Comparison of ENCODE assay signal across 7 mouse cellular contexts in genomic region chr16:43504151-43504550, GRCm38 (mm10).
DNase-seq lines count a peak whose midpoint lies in the region; ATAC-seq and TF ChIP-seq lines count a peak whose summit lies in the region.

No protein-coding gene starts in this region.

- no peak for ATAC-seq in hindbrain, embryonic 14.5 days (ENCODE audit: low FRiP score)
- ATAC-seq in limb, embryonic 14.5 days (ENCODE audit: low FRiP score, low read depth) = no peak
- no peak for ATAC-seq in neural tube, embryonic 11.5 days (ENCODE audit: insufficient read depth, low FRiP score, low TSS enrichment)
- ATAC-seq in activated CD4-positive, CD25-positive, alpha-beta regulatory T cell, adult 4 months = no peak

- H3K27me3 ChIP-seq in cerebellum, adult 2 months (ENCODE audit: control insufficient read depth, insufficient read depth, low read length) = no peaks in the 10 kb centered on the region
- no peaks in the 10 kb centered on the region for H3K27me3 ChIP-seq in hindbrain, embryonic 14.5 days (ENCODE audit: control insufficient read depth, insufficient read depth, low read length)
- no peaks in the 10 kb centered on the region for H3K27me3 ChIP-seq in limb, embryonic 14.5 days (ENCODE audit: control insufficient read depth, insufficient read depth, low read length)
- H3K27me3 ChIP-seq in neural tube, embryonic 11.5 days (ENCODE audit: control insufficient read depth, insufficient read depth, low read length) = no peaks in the 10 kb centered on the region

- no peaks in the 10 kb centered on the region for H3K9me3 ChIP-seq in hindbrain, embryonic 14.5 days (ENCODE audit: control insufficient read depth, low read length)
- no peaks in the 10 kb centered on the region for H3K9me3 ChIP-seq in limb, embryonic 14.5 days (ENCODE audit: control insufficient read depth, low read length)
- H3K9me3 ChIP-seq in neural tube, embryonic 11.5 days (ENCODE audit: control insufficient read depth, low read length) = no peaks in the 10 kb centered on the region

- peaks cover 8% of the 10 kb centered on the region; the same call in 1 of the 2 replicates for H3K4me1 ChIP-seq in cerebellum, adult 2 months (ENCODE audit: control insufficient read depth, insufficient read depth, low read length)
- peaks cover 42% of the 10 kb centered on the region for H3K4me1 ChIP-seq in hindbrain, embryonic 14.5 days (replicated peaks; ENCODE audit: control insufficient read depth, insufficient read depth, low read length)
- peaks cover 15% of the 10 kb centered on the region for H3K4me1 ChIP-seq in limb, embryonic 14.5 days (ENCODE audit: control insufficient read depth, insufficient read depth, low read length)
- peaks cover 22% of the 10 kb centered on the region for H3K4me1 ChIP-seq in neural tube, embryonic 11.5 days (ENCODE audit: control insufficient read depth, insufficient read depth, low read length)

- peak overlapping the region; percentile 73 for H3K4me2 ChIP-seq in hindbrain, embryonic 14.5 days (replicated peaks)
- peak overlapping the region; percentile 50 for H3K4me2 ChIP-seq in limb, embryonic 14.5 days (replicated peaks; ENCODE audit: low read depth, low read length, severe bottlenecking)
- H3K4me2 ChIP-seq in neural tube, embryonic 11.5 days (ENCODE audit: low read depth) = peak overlapping the region; percentile 54

- peak; percentile 52 for DNase-seq in adipocyte (ENCODE audit: low spot score)
- DNase-seq in cerebellum, adult 2 months = peak; percentile 81 to 82
- peak; percentile 17 for DNase-seq in forelimb bud, embryonic 11.5 days (ENCODE audit: low read depth, low spot score)
- DNase-seq in hindbrain, embryonic 14.5 days (ENCODE audit: low spot score) = peak; percentile 81
- peak; percentile 76 for DNase-seq in limb, embryonic 14.5 days (ENCODE audit: low spot score)
- peak; percentile 82 for DNase-seq in neural tube, embryonic 11.5 days (ENCODE audit: low spot score)

- 5% methylated on average over 3 of the region's 3 CpGs for WGBS in cerebellum, adult 2 months
- whole genome bisulfite sequencing in hindbrain, embryonic 14.5 days = 0% methylated on average over 3 of the region's 3 CpGs
- WGBS in limb, embryonic 14.5 days = 0% methylated on average over 3 of the region's 3 CpGs
- 1% methylated on average over 3 of the region's 3 CpGs for WGBS in neural tube, embryonic 11.5 days

- peak overlapping the region; percentile 79 for H3K4me3 ChIP-seq in cerebellum, adult 2 months (replicated peaks; ENCODE audit: insufficient read depth, low read depth, low read length)
- H3K4me3 ChIP-seq in hindbrain, embryonic 14.5 days (replicated peaks; ENCODE audit: low read length) = peak overlapping the region; percentile 53
- H3K4me3 ChIP-seq in limb, embryonic 14.5 days (replicated peaks; ENCODE audit: low read length) = peak overlapping the region; percentile 32
- H3K4me3 ChIP-seq in neural tube, embryonic 11.5 days (ENCODE audit: low read depth, low read length) = peak overlapping the region; percentile 53

- TF ChIP-seq POLR2A in cerebellum, adult 2 months (IDR thresholded peaks at IDR 0.05; ENCODE audit: borderline replicate concordance, insufficient read depth, low read length) = no peak
- no peak for TF ChIP-seq POLR2A in limb, embryonic 14.5 days (IDR thresholded peaks at IDR 0.05; ENCODE audit: borderline replicate concordance, extremely low read depth, insufficient read depth, insufficient read length)

- peak overlapping the region; percentile 79 for H3K9ac ChIP-seq in hindbrain, embryonic 14.5 days
- H3K9ac ChIP-seq in limb, embryonic 14.5 days (ENCODE audit: low read depth, low read length, severe bottlenecking) = no peak overlapping the region
- H3K9ac ChIP-seq in neural tube, embryonic 11.5 days (ENCODE audit: low read length) = peak overlapping the region; percentile 87

- no peaks in the 10 kb centered on the region for H3K36me3 ChIP-seq in hindbrain, embryonic 14.5 days (replicated peaks; ENCODE audit: control insufficient read depth, insufficient read depth)
- no peaks in the 10 kb centered on the region for H3K36me3 ChIP-seq in limb, embryonic 14.5 days (ENCODE audit: control insufficient read depth, insufficient read depth, low read length)
- H3K36me3 ChIP-seq in neural tube, embryonic 11.5 days (ENCODE audit: control insufficient read depth, insufficient read depth, low read length) = no peaks in the 10 kb centered on the region

- no peak for TF ChIP-seq CTCF in cerebellum, adult 2 months (IDR thresholded peaks at IDR 0.05; ENCODE audit: borderline replicate concordance, insufficient read depth, low read depth, low read length)

- H3K27ac ChIP-seq in cerebellum, adult 2 months (ENCODE audit: insufficient read depth, low read length) = peak overlapping the region; percentile 91; the same call in 1 of the 2 replicates
- H3K27ac ChIP-seq in hindbrain, embryonic 14.5 days = peak overlapping the region; percentile 94
- H3K27ac ChIP-seq in limb, embryonic 14.5 days (replicated peaks; ENCODE audit: low read depth, low read length) = no peak overlapping the region
- peak overlapping the region; percentile 97 for H3K27ac ChIP-seq in neural tube, embryonic 11.5 days (ENCODE audit: low read depth, low read length)

Comparison
In these comparisons a context has a peak if more than half of its experiments do, and no peak if none do; other contexts are left out.
1. DNase-seq: peak in every context shown above with its lines; median percentile 82 in neural tube, embryonic 11.5 days; 82 in cerebellum, adult 2 months; 81 in hindbrain, embryonic 14.5 days; 76 in limb, embryonic 14.5 days; 52 in adipocyte; 17 in forelimb bud, embryonic 11.5 days.